Mouse (Mus musculus): ENCODE results near the gene Hif3a. TPM values are rescaled to one million over a fixed set of nuclear protein-coding genes. Genes with fewer than 3 reads are reported as not detected.

Gene Hif3a
- polyA plus RNA-seq, 1 experiment from 2014 or later, result 4.3 TPM

Other genes starting within 250 kb of the Hif3a start
- gene Strn4, start 246.5 kb downstream of the Hif3a start, polyA plus RNA-seq (2015; fragmentation: Nextera tagmentation; extraction: Ambion mirVana), result 185 and 193 TPM in 2 replicates
- 28.2 and 29.0 TPM in 2 replicates for gene Fkrp, start 245.7 kb downstream of the Hif3a start, polyA plus RNA-seq (2015; fragmentation: Nextera tagmentation; extraction: Ambion mirVana)
- gene Prkd2, start 219.5 kb downstream of the Hif3a start, polyA plus RNA-seq (2015; fragmentation: Nextera tagmentation; extraction: Ambion mirVana), result 7.0 and 8.0 TPM in 2 replicates
- gene Dact3, start 187.1 kb downstream of the Hif3a start, polyA plus RNA-seq (2015; fragmentation: Nextera tagmentation; extraction: Ambion mirVana), result 3.3 and 3.4 TPM in 2 replicates
- 4.4 TPM in 2 replicates for gene Gng8, start 170.6 kb downstream of the Hif3a start, polyA plus RNA-seq (2015; fragmentation: Nextera tagmentation; extraction: Ambion mirVana)
- gene Ptgir, start 155.9 kb downstream of the Hif3a start, polyA plus RNA-seq (2015; fragmentation: Nextera tagmentation; extraction: Ambion mirVana), result 0.13 and 0.29 TPM in 2 replicates
- gene Calm3, start 138.3 kb downstream of the Hif3a start, polyA plus RNA-seq (2015; fragmentation: Nextera tagmentation; extraction: Ambion mirVana), result 291 and 305 TPM in 2 replicates
- gene Pnmal2, start 117.7 kb downstream of the Hif3a start, polyA plus RNA-seq (2015; fragmentation: Nextera tagmentation; extraction: Ambion mirVana), result 87.4 and 102 TPM in 2 replicates
- 47.9 and 53.1 TPM in 2 replicates for gene Pnmal1, start 102.7 kb downstream of the Hif3a start, polyA plus RNA-seq (2015; fragmentation: Nextera tagmentation; extraction: Ambion mirVana)
- gene Gm42372, start 79.3 kb downstream of the Hif3a start, polyA plus RNA-seq (2015; fragmentation: Nextera tagmentation; extraction: Ambion mirVana), result 3.7 and 4.3 TPM in 2 replicates
- gene Ccdc8, start 69.7 kb downstream of the Hif3a start, polyA plus RNA-seq (2015; fragmentation: Nextera tagmentation; extraction: Ambion mirVana), result 6.8 and 7.0 TPM in 2 replicates
- gene Ppp5c, start 34.5 kb downstream of the Hif3a start, polyA plus RNA-seq (2015; fragmentation: Nextera tagmentation; extraction: Ambion mirVana), result 103 and 111 TPM in 2 replicates
- gene Psg16, start 11.6 kb upstream of the Hif3a start, polyA plus RNA-seq (2015; fragmentation: Nextera tagmentation; extraction: Ambion mirVana), result 1.7 and 2.7 TPM in 2 replicates
- 0.05 TPM in 1 of 2 replicates, not detected in the other for gene Ceacam3, start 87.9 kb upstream of the Hif3a start, polyA plus RNA-seq (2015; fragmentation: Nextera tagmentation; extraction: Ambion mirVana)
- gene Psg29, start 141.1 kb upstream of the Hif3a start, polyA plus RNA-seq (2015; fragmentation: Nextera tagmentation; extraction: Ambion mirVana), result not detected in 2 replicates